Mouse (Mus musculus): Measurements from ENCODE around the gene Rpl38.

- no peak for TF ChIP-seq CTCF (IDR thresholded peaks at IDR 0.05; ENCODE audit: low read depth)
- TF ChIP-seq EP300 (IDR thresholded peaks at IDR 0.05; ENCODE audit: low read depth) = no peak
Observed at GRCm38 (mm10) chr11:114693456-114693855, 25.1 kb downstream of the Rpl38 start.
